Mouse (Mus musculus): ENCODE data around the gene Apba2. TPM values are rescaled to one million over a fixed set of nuclear protein-coding genes. Genes with fewer than 3 reads are reported as not detected.
A peak's percentile ranks its signal among the peaks of the same experiment; 100 is the strongest.

The Apba2 gene
- total RNA-seq, 1 experiment from 2014 or later: not detected

- ATAC-seq (replicated peaks; ENCODE audit: low read depth, poor library complexity, severe bottlenecking): no peak
Measured at GRCm38 (mm10) chr7:64770779-64771390, 269.4 kb downstream of the Apba2 start.

- ATAC-seq (replicated peaks; ENCODE audit: low read depth, poor library complexity, severe bottlenecking): no peak
Measured at GRCm38 (mm10) chr7:64773465-64773864, 272.0 kb downstream of the Apba2 start.

GRCm38 (mm10) chr7:64776708-64777489, 275.4 kb downstream of the Apba2 start:
- ATAC-seq (replicated peaks; ENCODE audit: low read depth, poor library complexity, severe bottlenecking): no peak

GRCm38 (mm10) chr7:64779501-64779900, 278.0 kb downstream of the Apba2 start:
- no peak for ATAC-seq (replicated peaks; ENCODE audit: low read depth, poor library complexity, severe bottlenecking)

- ATAC-seq (replicated peaks; ENCODE audit: low read depth, poor library complexity, severe bottlenecking): no peak
Measured at GRCm38 (mm10) chr7:64785040-64785439, 283.5 kb downstream of the Apba2 start.

- ATAC-seq (replicated peaks; ENCODE audit: low read depth, poor library complexity, severe bottlenecking): no peak
Measured at GRCm38 (mm10) chr7:64791145-64791544, 289.6 kb downstream of the Apba2 start.

GRCm38 (mm10) chr7:64792031-64792430, 290.5 kb downstream of the Apba2 start:
- peak; percentile 32; the same call in 1 of the 2 replicates for ATAC-seq (replicated peaks; ENCODE audit: low read depth, poor library complexity, severe bottlenecking)

- no peak for ATAC-seq (replicated peaks; ENCODE audit: low read depth, poor library complexity, severe bottlenecking)
Measured at GRCm38 (mm10) chr7:64795554-64795953, 294.0 kb downstream of the Apba2 start.

Other genes with a start within 250 kb of the Apba2 start
- 2.7 and 2.8 TPM in 2 replicates for gene Mtmr10, start 214.1 kb upstream of the Apba2 start, total RNA-seq (2017)
- 6.8 and 7.5 TPM in 2 replicates for gene Fan1, start 127.6 kb upstream of the Apba2 start, total RNA-seq (2017)
- gene Mphosph10, start 109.4 kb upstream of the Apba2 start, total RNA-seq (2017): 135 and 144 TPM in 2 replicates
- gene Mcee, start 109.1 kb upstream of the Apba2 start, total RNA-seq (2017): 27.4 and 81.6 TPM in 2 replicates